Mouse (Mus musculus): ENCODE results near the gene Ddb1.

GRCm38 (mm10) chr19:10640589-10641378 is 35.7 kb downstream of the Ddb1 start:
- no peak for TF ChIP-seq POLR2A (IDR thresholded peaks at IDR 0.05; ENCODE audit: extremely low read depth, insufficient read depth, low read length)
- no peak for TF ChIP-seq CTCF (IDR thresholded peaks at IDR 0.05; ENCODE audit: low read depth, low read length)
